Mouse (Mus musculus): ENCODE measurements around the gene 4930426L09Rik.

Gene 4930426L09Rik

GRCm38 (mm10) chr2:18998054-18998478 lies at the start of gene 4930426L09Rik, which contains the start of gene Pip4k2a:
4930426L09Rik (plus strand) TSS chr2:18998343.
Pip4k2a (minus strand) TSS chr2:18998126.
- DNase-seq, result peak; percentile 93

- no peak for DNase-seq
Observed at GRCm38 (mm10) chr2:18948741-18949140, 49.4 kb upstream of the 4930426L09Rik start.

GRCm38 (mm10) chr2:18950758-18951157 lies 47.4 kb upstream of the 4930426L09Rik start:
- DNase-seq, result no peak

GRCm38 (mm10) chr2:18952102-18952673 lies 46.0 kb upstream of the 4930426L09Rik start:
- no peak for DNase-seq

GRCm38 (mm10) chr2:18954422-18954821 lies 43.7 kb upstream of the 4930426L09Rik start:
- DNase-seq, result no peak

- no peak for DNase-seq
Observed at GRCm38 (mm10) chr2:18955022-18955421, 43.1 kb upstream of the 4930426L09Rik start.

GRCm38 (mm10) chr2:18955671-18956070 lies 42.5 kb upstream of the 4930426L09Rik start:
- DNase-seq, result no peak

- DNase-seq, result no peak
Observed at GRCm38 (mm10) chr2:18956424-18956823, 41.7 kb upstream of the 4930426L09Rik start.

GRCm38 (mm10) chr2:18956945-18957344 lies 41.2 kb upstream of the 4930426L09Rik start:
- DNase-seq, result no peak

GRCm38 (mm10) chr2:18957459-18957858 lies 40.7 kb upstream of the 4930426L09Rik start:
- no peak for DNase-seq

GRCm38 (mm10) chr2:18958044-18958443 lies 40.1 kb upstream of the 4930426L09Rik start:
- no peak for DNase-seq

- DNase-seq, result no peak
Observed at GRCm38 (mm10) chr2:18958501-18958900, 39.6 kb upstream of the 4930426L09Rik start.

- no peak for DNase-seq
Observed at GRCm38 (mm10) chr2:18959008-18959407, 39.1 kb upstream of the 4930426L09Rik start.

GRCm38 (mm10) chr2:18959558-18959957 lies 38.6 kb upstream of the 4930426L09Rik start:
- DNase-seq, result no peak

- DNase-seq, result no peak
Observed at GRCm38 (mm10) chr2:18960376-18960973, 37.7 kb upstream of the 4930426L09Rik start.

GRCm38 (mm10) chr2:18962502-18962901 lies 35.6 kb upstream of the 4930426L09Rik start:
- DNase-seq, result no peak

GRCm38 (mm10) chr2:18963286-18964040 lies 34.7 kb upstream of the 4930426L09Rik start:
- DNase-seq, result no peak

- no peak for DNase-seq
Observed at GRCm38 (mm10) chr2:18965108-18965507, 33.0 kb upstream of the 4930426L09Rik start.

- DNase-seq, result no peak
Observed at GRCm38 (mm10) chr2:18965950-18966349, 32.2 kb upstream of the 4930426L09Rik start.

- DNase-seq, result no peak
Observed at GRCm38 (mm10) chr2:18966566-18966965, 31.6 kb upstream of the 4930426L09Rik start.

- no peak for DNase-seq
Observed at GRCm38 (mm10) chr2:18967451-18968063, 30.6 kb upstream of the 4930426L09Rik start.

GRCm38 (mm10) chr2:18969066-18969681 lies 29.0 kb upstream of the 4930426L09Rik start:
- DNase-seq, result no peak

- DNase-seq, result no peak
Observed at GRCm38 (mm10) chr2:18970461-18970860, 27.7 kb upstream of the 4930426L09Rik start.

Data from kidney, adult 18-20 months (tissue).